Mouse (Mus musculus) left cerebral cortex, adult 11 months (tissue): ENCODE measurements around the gene Akt3.

Experiments used
- DNase-seq: peaks from one replicate; pipeline ENCODE4 v3.0.0; 2022; ENCODE audit warnings: low spot score

Akt3 gene

DNA sequence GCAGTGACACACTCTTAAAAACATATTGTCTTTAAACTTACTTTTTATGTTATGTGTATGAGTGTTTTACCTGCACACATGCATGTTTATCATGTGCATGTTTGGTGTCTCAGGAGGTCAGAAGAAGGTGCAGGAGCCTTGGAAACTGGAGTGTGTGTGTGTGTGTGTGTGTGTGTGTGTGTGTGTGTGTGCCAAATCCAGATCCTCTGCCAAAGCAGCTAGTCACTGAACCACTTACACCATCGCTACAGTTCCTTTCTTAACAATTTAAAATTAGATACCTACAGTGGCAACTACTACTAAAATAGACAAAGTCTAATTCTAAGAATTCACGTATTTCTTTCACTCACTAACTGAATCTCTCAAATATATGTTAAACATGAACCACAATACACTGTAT, 209.2 kb downstream of the Akt3 start:
- DNase-seq, result no peak

GRCm38 (mm10) chr1:177046963-177047362, 211.0 kb downstream of the Akt3 start:
- DNase-seq, result no peak

GRCm38 (mm10) chr1:177045885-177046284, 212.1 kb downstream of the Akt3 start:
- no peak for DNase-seq

DNA sequence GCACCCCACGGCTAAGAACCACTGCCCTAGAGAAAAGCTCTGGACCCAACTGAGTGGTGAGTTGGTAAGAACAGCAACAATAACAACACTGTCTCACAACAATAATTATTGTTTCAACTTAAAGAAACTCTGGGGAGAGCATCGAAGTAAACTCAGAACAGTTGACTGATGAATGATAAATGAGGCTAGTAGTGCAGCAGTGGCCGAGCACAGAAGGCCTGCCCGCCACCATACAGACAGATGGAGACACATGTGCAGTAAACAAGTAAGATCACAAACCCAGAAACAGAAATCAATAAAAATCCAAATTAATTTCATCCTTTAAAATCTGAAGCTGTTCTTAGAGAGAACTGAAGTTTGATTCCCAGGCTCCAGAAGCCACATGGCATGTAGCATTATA, 217.9 kb downstream of the Akt3 start:
- no peak for DNase-seq

GRCm38 (mm10) chr1:177039093-177039674, 218.8 kb downstream of the Akt3 start:
- DNase-seq, result no peak

DNA sequence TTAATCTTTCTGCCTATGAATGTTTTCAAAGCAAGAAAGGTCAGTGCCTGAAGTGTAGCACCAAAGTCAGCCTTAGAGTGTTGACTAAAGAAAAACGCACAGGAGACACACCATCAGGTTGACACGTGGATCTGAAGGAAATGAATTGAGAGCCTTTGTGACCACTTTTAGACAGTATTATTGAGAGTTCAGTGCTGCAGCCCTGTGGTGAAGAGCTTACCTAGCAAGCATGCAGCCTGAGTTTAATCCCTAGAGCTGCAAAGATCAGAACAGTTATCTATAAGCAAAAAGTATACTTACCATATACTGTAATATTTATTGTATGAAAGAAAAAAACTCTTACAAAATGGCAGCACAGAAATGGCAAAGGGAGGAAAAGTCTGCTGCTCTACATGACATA, 219.6 kb downstream of the Akt3 start:
- DNase-seq, result no peak

GRCm38 (mm10) chr1:177035460-177035859, 222.5 kb downstream of the Akt3 start:
- no peak for DNase-seq

DNA sequence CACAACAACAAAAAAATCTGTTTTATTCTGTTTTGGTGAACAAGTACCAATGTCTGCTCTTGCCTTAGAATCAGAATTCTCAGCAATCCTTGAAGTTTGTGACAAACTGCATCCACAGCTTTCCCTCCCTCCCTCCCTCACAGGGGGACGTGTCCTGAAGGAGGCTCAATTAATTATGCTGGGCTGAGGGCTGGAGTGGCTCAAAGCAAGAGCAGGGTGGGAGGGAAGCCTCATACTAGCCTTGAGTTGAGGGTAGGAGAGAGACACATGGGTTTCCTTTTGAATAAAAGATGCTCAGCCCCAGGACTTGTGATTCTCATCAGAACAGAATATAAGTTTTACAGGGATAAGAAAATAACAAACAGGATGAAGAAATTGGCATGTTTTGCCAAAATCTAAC, 225.8 kb downstream of the Akt3 start:
- DNase-seq, result no peak

- DNase-seq, result no peak
Measured at GRCm38 (mm10) chr1:177031196-177031595, 226.8 kb downstream of the Akt3 start.

GRCm38 (mm10) chr1:177030669-177031068, 227.3 kb downstream of the Akt3 start:
- no peak for DNase-seq

- no peak for DNase-seq
Measured at GRCm38 (mm10) chr1:177029032-177029431, 229.0 kb downstream of the Akt3 start.

- DNase-seq, result no peak
Measured at GRCm38 (mm10) chr1:177027706-177028105, 230.3 kb downstream of the Akt3 start.

DNA sequence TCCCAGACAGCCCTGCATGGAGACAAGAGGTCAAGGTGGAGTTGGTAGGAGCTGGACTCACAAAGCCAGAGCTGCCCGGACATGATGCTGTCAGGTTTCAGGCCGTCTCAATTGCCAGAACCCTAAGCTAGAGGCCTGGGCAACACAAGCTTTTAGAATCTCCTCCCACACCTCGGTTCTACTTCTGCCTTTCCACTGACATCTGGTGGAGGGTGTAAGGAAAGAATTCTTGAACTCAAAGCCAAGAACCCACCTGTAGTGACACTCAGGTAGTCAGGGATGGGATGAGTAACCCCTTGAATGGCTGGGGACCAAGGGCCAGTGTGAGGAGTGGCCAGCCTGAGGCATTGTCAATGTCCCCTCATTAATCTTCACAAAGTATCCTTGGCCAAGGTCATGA, 235.3 kb downstream of the Akt3 start:
- DNase-seq, result no peak

- DNase-seq, result no peak
Measured at GRCm38 (mm10) chr1:177019668-177020067, 238.3 kb downstream of the Akt3 start.

DNA sequence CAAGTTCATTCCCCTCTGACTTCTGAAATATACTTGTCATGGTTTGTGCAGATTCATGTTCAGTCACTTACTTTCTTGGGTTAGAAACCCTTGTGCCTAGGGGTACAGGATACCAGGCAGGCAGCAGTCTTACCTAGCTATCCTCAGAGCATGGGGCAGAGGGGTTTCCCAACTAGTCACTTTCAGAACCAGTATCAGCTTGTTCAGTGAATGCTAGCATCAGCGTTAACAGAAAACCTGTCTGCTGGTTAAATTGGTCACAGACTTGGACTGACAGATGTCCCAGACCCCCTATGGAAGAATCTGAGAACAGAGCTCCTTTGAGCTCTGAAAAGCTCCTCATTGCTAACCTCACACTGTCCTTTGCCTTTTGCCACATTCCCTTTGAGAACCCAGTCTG, 239.3 kb downstream of the Akt3 start:
- DNase-seq, result no peak

DNA sequence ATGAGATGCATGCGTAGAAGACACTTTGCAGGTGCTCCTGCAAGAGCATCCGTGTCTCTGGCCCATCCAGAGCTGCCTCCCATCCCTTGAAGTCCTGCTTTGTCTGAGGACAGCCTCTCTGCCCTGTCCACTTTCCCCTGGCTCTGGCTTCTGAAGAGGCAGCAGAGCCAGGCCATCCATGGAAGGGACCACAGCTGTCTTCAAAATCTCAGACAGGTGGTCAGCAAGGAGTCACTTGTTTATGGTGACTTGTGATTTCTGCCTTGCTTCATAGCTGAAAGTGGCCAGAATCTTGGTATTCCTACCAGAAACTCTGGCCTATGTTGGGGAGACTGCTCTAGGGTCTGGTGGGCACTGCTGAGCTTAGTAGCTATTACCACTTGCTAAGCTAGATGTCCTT, 241.3 kb downstream of the Akt3 start:
- DNase-seq, result no peak

DNA sequence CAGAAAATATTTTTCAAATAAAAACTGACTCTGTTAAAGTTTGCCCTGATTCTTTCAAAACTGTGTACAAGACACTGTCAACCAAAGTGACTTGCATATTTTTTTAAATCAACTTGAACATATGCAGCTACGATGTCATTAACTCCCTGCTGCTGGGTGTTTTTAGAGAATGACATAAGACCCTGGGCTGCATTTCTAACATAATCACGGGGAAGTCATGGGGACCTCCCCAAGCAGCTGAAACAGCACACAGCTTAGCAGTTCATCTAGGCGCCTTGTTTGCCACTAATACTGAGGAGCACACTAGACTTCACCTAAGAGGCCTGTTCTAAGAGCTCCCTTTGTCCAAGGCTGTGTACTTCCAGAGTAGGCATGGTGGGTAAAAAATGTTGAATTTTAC, 242.1 kb downstream of the Akt3 start:
- no peak for DNase-seq

- no peak for DNase-seq
Measured at GRCm38 (mm10) chr1:177014921-177015439, 243.0 kb downstream of the Akt3 start.

GRCm38 (mm10) chr1:177014346-177014745, 243.7 kb downstream of the Akt3 start:
- no peak for DNase-seq

DNA sequence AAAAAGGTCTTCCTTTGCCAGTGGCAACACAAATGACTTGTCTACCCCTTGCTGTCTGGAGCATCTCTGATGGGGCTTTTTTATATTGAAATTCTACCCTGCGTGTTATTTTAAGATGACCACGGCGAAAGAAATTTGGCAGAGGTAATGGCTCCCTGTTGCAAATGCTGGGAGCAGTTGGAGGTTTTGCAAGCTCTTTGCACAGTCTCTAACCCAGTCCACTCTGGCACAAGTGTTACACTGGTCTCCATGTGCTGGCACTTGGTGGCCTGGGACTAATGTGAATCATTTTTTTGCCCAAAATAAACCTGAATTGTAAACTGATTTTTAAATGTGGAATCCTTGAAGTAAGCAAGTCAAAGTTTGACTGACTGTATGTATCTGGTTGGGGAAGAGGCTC, 244.2 kb downstream of the Akt3 start:
- no peak for DNase-seq

DNA sequence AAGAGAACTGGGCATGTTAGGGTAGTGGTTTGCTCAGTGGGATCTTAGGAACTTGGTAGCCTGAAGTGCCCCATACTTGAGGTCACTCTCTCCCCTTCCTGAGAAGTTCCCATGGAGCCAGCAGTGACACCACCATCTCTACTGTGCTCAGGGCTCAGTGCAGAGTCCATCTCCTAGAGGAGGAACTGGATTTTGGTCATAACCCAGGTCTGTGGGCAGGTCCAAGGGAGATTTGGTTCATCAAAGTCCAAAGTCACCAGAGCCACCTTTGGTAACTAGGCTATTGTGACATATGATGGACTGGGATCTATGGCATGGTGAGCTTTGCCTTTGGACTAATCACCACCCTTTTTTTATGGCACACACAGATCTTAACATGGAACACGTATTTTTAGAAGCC, 244.7 kb downstream of the Akt3 start:
- DNase-seq, result no peak

- DNase-seq, result no peak
Measured at GRCm38 (mm10) chr1:177012774-177013173, 245.2 kb downstream of the Akt3 start.

DNA sequence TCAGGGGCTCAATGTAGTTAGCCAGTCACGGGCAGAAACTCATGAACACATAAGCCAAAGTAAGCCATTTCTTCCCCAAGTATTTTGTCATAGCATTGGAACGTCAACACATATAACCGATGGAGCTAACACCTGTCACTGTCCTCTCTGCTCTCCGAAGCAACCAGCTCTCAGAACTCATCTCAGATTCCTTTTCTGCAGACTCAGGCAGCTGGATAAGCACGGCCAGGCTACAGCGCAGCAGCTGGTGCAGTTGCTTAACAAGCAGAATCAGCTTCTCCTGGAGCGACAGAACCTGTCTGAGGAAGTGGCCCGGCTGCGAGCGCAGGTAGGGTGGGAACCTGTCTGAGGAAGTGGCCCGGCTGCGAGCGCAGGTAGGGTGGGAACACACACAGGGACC, 246.3 kb downstream of the Akt3 start:
- no peak for DNase-seq

DNA sequence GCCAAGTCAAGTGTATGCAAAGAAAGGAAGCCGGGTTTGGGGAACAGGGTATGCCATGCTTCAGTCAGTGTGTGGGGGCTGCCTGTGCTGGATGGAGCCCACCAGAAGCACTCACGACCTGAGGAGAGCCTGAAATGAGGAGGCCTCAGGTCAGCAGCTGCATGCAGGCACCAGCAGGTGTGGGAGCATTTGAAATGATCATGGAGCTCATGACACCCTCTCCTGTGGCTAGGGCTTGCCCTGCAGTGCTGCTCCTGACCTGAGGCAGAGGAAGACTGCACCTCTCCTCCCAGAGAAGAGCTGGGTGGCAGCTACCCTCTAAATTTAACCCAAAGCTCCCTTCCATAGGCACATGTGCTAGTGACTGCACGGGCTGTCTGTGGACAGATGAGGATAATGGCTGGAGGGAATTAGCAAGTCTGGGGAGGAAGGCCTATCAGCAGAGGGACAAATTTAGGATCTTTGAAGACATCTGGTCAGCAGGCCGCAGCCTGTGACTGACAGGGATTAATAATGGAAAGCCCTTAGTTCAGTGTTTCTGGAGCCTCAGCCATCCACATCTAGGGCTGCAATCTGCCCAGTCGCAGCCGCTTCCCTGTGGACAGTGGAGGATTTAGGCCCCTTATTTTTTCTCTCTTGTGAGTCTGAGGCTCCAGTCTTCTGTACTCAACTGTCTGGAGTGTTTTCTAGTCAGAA, 247.2 kb downstream of the Akt3 start:
- DNase-seq, result no peak
